Mouse (Mus musculus): ENCODE measurements around the gene Nudt7. TPM values are rescaled to one million over a fixed set of nuclear protein-coding genes. Genes with fewer than 3 reads are reported as not detected.
A peak's percentile ranks its signal among the peaks of the same experiment; 100 is the strongest.

Nudt7 gene
- 0.16 TPM in 1 of 2 replicates, not detected in the other for polyA plus RNA-seq (2012)

- peak within 1 kb of the TSS; percentile 73 for H3K4me3 ChIP-seq (replicated peaks)
Observed at GRCm38 (mm10) chr8:114133510-114134362, at the start of gene Nudt7. Gene Nudt7, plus strand, starts transcription at chr8:114133557.

GRCm38 (mm10) chr8:114087932-114088331, 45.4 kb upstream of the Nudt7 start:
- H3K9me3 ChIP-seq (ENCODE audit: control insufficient read depth, low read length) = no peaks in the 10 kb centered on the region
- H3K4me3 ChIP-seq (replicated peaks) = no peak overlapping the region
- H3K4me1 ChIP-seq (ENCODE audit: control insufficient read depth) = no peaks in the 10 kb centered on the region
- no peaks in the 10 kb centered on the region for H3K36me3 ChIP-seq (ENCODE audit: control insufficient read depth)
- H3K27me3 ChIP-seq (ENCODE audit: control insufficient read depth) = no peaks in the 10 kb centered on the region
- TF ChIP-seq GATA1 (IDR thresholded peaks at IDR 0.05; ENCODE audit: low read length) (no peak), TAL1 (IDR thresholded peaks at IDR 0.05; ENCODE audit: low read length) (no peak)

More at GRCm38 (mm10) chr8:114133510-114134362, at the start of gene Nudt7:
- Histone ChIP-seq H3K4me1 (ENCODE audit: control insufficient read depth) (peaks cover 41% of the 10 kb centered on the region), H3K9me3 (ENCODE audit: control insufficient read depth, low read length) (no peaks in the 10 kb centered on the region), H3K27me3 (ENCODE audit: control insufficient read depth) (no peaks in the 10 kb centered on the region), H3K36me3 (ENCODE audit: control insufficient read depth) (peaks cover 5% of the 10 kb centered on the region)
- TF ChIP-seq TAL1 (IDR thresholded peaks at IDR 0.05; ENCODE audit: low read length) (no peak), GATA1 (IDR thresholded peaks at IDR 0.05; ENCODE audit: low read length) (no peak)

- Histone ChIP-seq H3K9me3 (ENCODE audit: control insufficient read depth, low read length) (no peaks in the 10 kb centered on the region), H3K4me3 (replicated peaks) (no peak overlapping the region), H3K36me3 (ENCODE audit: control insufficient read depth) (no peaks in the 10 kb centered on the region), H3K27me3 (ENCODE audit: control insufficient read depth) (no peaks in the 10 kb centered on the region), H3K4me1 (ENCODE audit: control insufficient read depth) (no peaks in the 10 kb centered on the region)
- TF ChIP-seq TAL1 (IDR thresholded peaks at IDR 0.05; ENCODE audit: low read length) (no peak), GATA1 (IDR thresholded peaks at IDR 0.05; ENCODE audit: low read length) (no peak)
Observed at GRCm38 (mm10) chr8:114090736-114091135, 42.6 kb upstream of the Nudt7 start.

DNA sequence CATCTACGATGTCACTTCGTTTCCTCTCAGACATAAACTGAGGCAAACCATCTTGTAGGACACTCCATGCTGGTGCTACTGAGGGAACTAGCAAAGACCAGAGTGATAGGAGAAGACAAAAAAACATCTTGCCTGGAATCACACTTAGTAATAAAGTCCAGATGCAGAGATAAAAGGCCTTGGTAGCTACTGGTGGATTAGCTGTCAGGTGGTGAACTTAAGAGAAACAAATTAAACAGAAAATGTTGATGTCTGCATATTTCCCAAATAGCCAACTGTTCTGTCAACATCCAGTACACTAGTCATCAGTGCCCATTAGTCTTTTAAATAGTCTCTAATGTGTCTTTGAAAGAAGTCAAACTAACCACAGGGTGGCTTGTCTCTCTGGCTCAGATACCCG, 40.0 kb upstream of the Nudt7 start:
- TF ChIP-seq TAL1 (IDR thresholded peaks at IDR 0.05; ENCODE audit: low read length) (no peak), GATA1 (IDR thresholded peaks at IDR 0.05; ENCODE audit: low read length) (no peak)
- Histone ChIP-seq H3K9me3 (ENCODE audit: control insufficient read depth, low read length) (no peaks in the 10 kb centered on the region), H3K27me3 (ENCODE audit: control insufficient read depth) (no peaks in the 10 kb centered on the region), H3K4me1 (ENCODE audit: control insufficient read depth) (no peaks in the 10 kb centered on the region), H3K36me3 (ENCODE audit: control insufficient read depth) (no peaks in the 10 kb centered on the region), H3K4me3 (replicated peaks) (no peak overlapping the region)

DNA sequence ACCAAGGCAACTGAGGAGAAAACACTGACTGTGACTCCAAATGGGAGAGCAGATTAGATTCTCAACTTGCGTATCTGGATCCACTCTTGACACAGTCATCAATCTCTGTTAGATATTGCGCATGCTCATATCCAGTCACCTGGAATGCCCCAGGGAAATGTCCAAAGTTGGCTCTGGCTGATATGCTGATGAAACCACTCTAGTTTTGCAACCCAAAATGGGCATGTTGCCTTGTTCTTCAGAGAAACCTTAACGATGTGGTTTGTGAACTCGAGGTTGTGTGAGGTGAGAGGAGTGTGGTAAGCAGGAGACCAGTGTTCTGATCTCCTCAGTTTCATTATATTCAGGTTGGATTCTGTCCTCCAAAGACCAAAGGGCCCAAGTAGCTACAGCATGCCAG, 38.8 kb upstream of the Nudt7 start:
- H3K9me3 ChIP-seq (ENCODE audit: control insufficient read depth, low read length) = no peaks in the 10 kb centered on the region
- H3K4me3 ChIP-seq (replicated peaks) = no peak overlapping the region
- no peak for TF ChIP-seq GATA1 (IDR thresholded peaks at IDR 0.05; ENCODE audit: low read length)
- no peak for TF ChIP-seq TAL1 (IDR thresholded peaks at IDR 0.05; ENCODE audit: low read length)
- no peaks in the 10 kb centered on the region for H3K36me3 ChIP-seq (ENCODE audit: control insufficient read depth)
- no peaks in the 10 kb centered on the region for H3K4me1 ChIP-seq (ENCODE audit: control insufficient read depth)
- no peaks in the 10 kb centered on the region for H3K27me3 ChIP-seq (ENCODE audit: control insufficient read depth)

DNA sequence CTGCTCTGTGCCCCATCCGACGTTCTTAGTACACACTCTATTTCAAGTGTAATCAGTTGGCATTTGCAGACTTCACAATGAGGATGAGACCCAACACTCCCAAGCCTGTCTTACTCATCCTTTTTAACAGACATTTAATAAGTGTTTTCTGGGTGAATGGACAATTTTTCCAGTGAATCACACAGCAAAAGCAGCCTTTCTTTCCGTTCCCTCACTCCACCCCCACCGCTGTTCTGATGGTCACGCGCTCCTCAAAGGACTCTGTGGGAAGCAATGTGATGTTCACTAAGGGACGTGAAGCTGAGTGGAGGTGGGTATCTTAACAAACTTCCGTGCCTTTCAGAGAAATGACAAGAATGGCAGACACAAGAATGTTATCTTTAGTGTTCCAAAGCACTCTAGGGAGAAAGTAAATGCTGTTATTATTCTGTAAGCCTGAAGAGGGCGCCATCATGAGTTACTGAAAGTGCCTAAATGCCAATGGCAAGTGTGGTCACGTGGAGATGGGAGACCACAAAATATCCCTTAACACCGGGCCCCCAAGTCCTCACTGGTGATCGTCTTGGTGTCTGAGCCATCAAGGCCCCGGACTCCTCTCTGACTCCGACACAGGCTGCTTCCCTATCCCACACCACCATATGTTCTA, 32.7 kb upstream of the Nudt7 start:
- H3K36me3 ChIP-seq (ENCODE audit: control insufficient read depth) = no peaks in the 10 kb centered on the region
- H3K27me3 ChIP-seq (ENCODE audit: control insufficient read depth) = no peaks in the 10 kb centered on the region
- H3K4me1 ChIP-seq (ENCODE audit: control insufficient read depth) = no peaks in the 10 kb centered on the region
- no peaks in the 10 kb centered on the region for H3K9me3 ChIP-seq (ENCODE audit: control insufficient read depth, low read length)
- no peak overlapping the region for H3K4me3 ChIP-seq (replicated peaks)
- TF ChIP-seq TAL1 (IDR thresholded peaks at IDR 0.05; ENCODE audit: low read length) (no peak), GATA1 (IDR thresholded peaks at IDR 0.05; ENCODE audit: low read length) (no peak)

GRCm38 (mm10) chr8:114103401-114103800, 30.0 kb upstream of the Nudt7 start:
- Histone ChIP-seq H3K9me3 (ENCODE audit: control insufficient read depth, low read length) (no peaks in the 10 kb centered on the region), H3K36me3 (ENCODE audit: control insufficient read depth) (no peaks in the 10 kb centered on the region), H3K4me3 (replicated peaks) (no peak overlapping the region), H3K4me1 (ENCODE audit: control insufficient read depth) (no peaks in the 10 kb centered on the region), H3K27me3 (ENCODE audit: control insufficient read depth) (no peaks in the 10 kb centered on the region)
- TF ChIP-seq TAL1 (IDR thresholded peaks at IDR 0.05; ENCODE audit: low read length) (no peak), GATA1 (IDR thresholded peaks at IDR 0.05; ENCODE audit: low read length) (no peak)

GRCm38 (mm10) chr8:114105971-114106370, 27.4 kb upstream of the Nudt7 start:
- H3K27me3 ChIP-seq (ENCODE audit: control insufficient read depth) = no peaks in the 10 kb centered on the region
- H3K9me3 ChIP-seq (ENCODE audit: control insufficient read depth, low read length) = no peaks in the 10 kb centered on the region
- no peak overlapping the region for H3K4me3 ChIP-seq (replicated peaks)
- TF ChIP-seq GATA1 (IDR thresholded peaks at IDR 0.05; ENCODE audit: low read length) = no peak
- TF ChIP-seq TAL1 (IDR thresholded peaks at IDR 0.05; ENCODE audit: low read length) = no peak
- H3K36me3 ChIP-seq (ENCODE audit: control insufficient read depth) = no peaks in the 10 kb centered on the region
- no peaks in the 10 kb centered on the region for H3K4me1 ChIP-seq (ENCODE audit: control insufficient read depth)

GRCm38 (mm10) chr8:114109365-114110140, 23.8 kb upstream of the Nudt7 start:
- Histone ChIP-seq H3K27me3 (ENCODE audit: control insufficient read depth) (no peaks in the 10 kb centered on the region), H3K4me3 (replicated peaks) (no peak overlapping the region), H3K4me1 (ENCODE audit: control insufficient read depth) (no peaks in the 10 kb centered on the region), H3K9me3 (ENCODE audit: control insufficient read depth, low read length) (no peaks in the 10 kb centered on the region), H3K36me3 (ENCODE audit: control insufficient read depth) (no peaks in the 10 kb centered on the region)
- TF ChIP-seq TAL1 (IDR thresholded peaks at IDR 0.05; ENCODE audit: low read length) (no peak), GATA1 (IDR thresholded peaks at IDR 0.05; ENCODE audit: low read length) (no peak)
